Mouse (Mus musculus) right cerebral cortex, postnatal 25 days (tissue): ENCODE measurements around the gene Plekhh1.
"Not testable (repeated sequence)": the region's sequence is repeated elsewhere in the genome, so short reads cannot be mapped to it uniquely, and the experiment has no call there.

Experiments
- DNase-seq: peaks from one replicate; pipeline ENCODE4 v3.0.0; 2022

The Plekhh1 gene

GRCm38 (mm10) chr12:79028911-79029861 is at the start of gene Plekhh1:
TSS of gene Plekhh1 (plus strand) at chr12:79029163.
- peak; percentile 42 for DNase-seq

- DNase-seq = no peak
Measured at GRCm38 (mm10) chr12:78980683-78981091, 48.3 kb upstream of the Plekhh1 start.

- no peak for DNase-seq
Measured at GRCm38 (mm10) chr12:78981131-78981530, 47.8 kb upstream of the Plekhh1 start.

GRCm38 (mm10) chr12:78981938-78982825 is 46.8 kb upstream of the Plekhh1 start:
- peak; percentile 24 for DNase-seq

GRCm38 (mm10) chr12:78983296-78984034 is 45.5 kb upstream of the Plekhh1 start:
- no peak for DNase-seq

- peak; percentile 43 for DNase-seq
Measured at GRCm38 (mm10) chr12:78984035-78984432, 44.9 kb upstream of the Plekhh1 start.

GRCm38 (mm10) chr12:78987581-78988081 is 41.3 kb upstream of the Plekhh1 start:
- DNase-seq = no peak

GRCm38 (mm10) chr12:78996271-78996670 is 32.7 kb upstream of the Plekhh1 start:
- no peak for DNase-seq

- no peak for DNase-seq
Measured at GRCm38 (mm10) chr12:78996711-78997110, 32.3 kb upstream of the Plekhh1 start.

- DNase-seq = no peak
Measured at GRCm38 (mm10) chr12:79002406-79002805, 26.6 kb upstream of the Plekhh1 start.

GRCm38 (mm10) chr12:79002978-79003377 is 26.0 kb upstream of the Plekhh1 start:
- no peak for DNase-seq

GRCm38 (mm10) chr12:79005456-79005855 is 23.5 kb upstream of the Plekhh1 start:
- no peak for DNase-seq

- DNase-seq = no peak
Measured at GRCm38 (mm10) chr12:79006076-79006475, 22.9 kb upstream of the Plekhh1 start.

- DNase-seq = peak; percentile 52
Measured at GRCm38 (mm10) chr12:79006478-79007125, 22.4 kb upstream of the Plekhh1 start.

- DNase-seq = peak; percentile 78
Measured at GRCm38 (mm10) chr12:79007126-79007753, 21.7 kb upstream of the Plekhh1 start, which contains the start of gene Tmem229b. TSS of gene Tmem229b (minus strand) at chr12:79007627.

- DNase-seq = no peak
Measured at GRCm38 (mm10) chr12:79010569-79010968, 18.4 kb upstream of the Plekhh1 start.

GRCm38 (mm10) chr12:79016109-79016508 is 12.9 kb upstream of the Plekhh1 start:
- DNase-seq = no peak

GRCm38 (mm10) chr12:79017994-79018399 is 11.0 kb upstream of the Plekhh1 start:
- no peak for DNase-seq

GRCm38 (mm10) chr12:79021902-79022301 is 7.1 kb upstream of the Plekhh1 start:
- DNase-seq = no peak

- DNase-seq = peak; percentile 48
Measured at GRCm38 (mm10) chr12:79022882-79023281, 6.1 kb upstream of the Plekhh1 start.

- not testable (repeated sequence) for DNase-seq
Measured at GRCm38 (mm10) chr12:79027526-79027925, 1.4 kb upstream of the Plekhh1 start.
